Mouse (Mus musculus): ENCODE data around the gene Tmem38b. TPM values are rescaled to one million over a fixed set of nuclear protein-coding genes. Genes with fewer than 3 reads are reported as not detected.

Gene Tmem38b
- polyA plus RNA-seq, 1 experiment from 2014 or later = 4.5 TPM

GRCm38 (mm10) chr4:53886342-53887088 lies 60.7 kb downstream of the Tmem38b start:
- ATAC-seq (replicated peaks; ENCODE audit: low FRiP score) (no peak), DNase-seq (ENCODE audit: low spot score) (no peak)
- H3K4me1 ChIP-seq (replicated peaks; ENCODE audit: control insufficient read depth, insufficient read depth, low read length) = no peaks in the 10 kb centered on the region
- no peak overlapping the region for H3K27ac ChIP-seq (ENCODE audit: low read depth, low read length)
- H3K36me3 ChIP-seq (ENCODE audit: control insufficient read depth, insufficient read depth, low read length) = no peaks in the 10 kb centered on the region
- no peak overlapping the region for H3K9ac ChIP-seq (ENCODE audit: low read depth, low read length)
- H3K4me3 ChIP-seq (ENCODE audit: low read depth, low read length) = no peak overlapping the region
- H3K4me2 ChIP-seq = peak overlapping the region; percentile 27
- H3K27me3 ChIP-seq (replicated peaks; ENCODE audit: control insufficient read depth, insufficient read depth, low read length) = no peaks in the 10 kb centered on the region
- no peaks in the 10 kb centered on the region for H3K9me3 ChIP-seq (ENCODE audit: control insufficient read depth, low read length)
- 52% methylated on average over 22 of the region's 22 CpGs for WGBS

GRCm38 (mm10) chr4:53895335-53895734 lies 69.5 kb downstream of the Tmem38b start:
- Histone ChIP-seq H3K4me1 (replicated peaks; ENCODE audit: control insufficient read depth, insufficient read depth, low read length) (no peaks in the 10 kb centered on the region), H3K27ac (ENCODE audit: low read depth, low read length) (no peak overlapping the region), H3K27me3 (replicated peaks; ENCODE audit: control insufficient read depth, insufficient read depth, low read length) (no peaks in the 10 kb centered on the region), H3K4me2 (no peak overlapping the region), H3K36me3 (ENCODE audit: control insufficient read depth, insufficient read depth, low read length) (no peaks in the 10 kb centered on the region), H3K4me3 (ENCODE audit: low read depth, low read length) (no peak overlapping the region), H3K9me3 (ENCODE audit: control insufficient read depth, low read length) (no peaks in the 10 kb centered on the region), H3K9ac (ENCODE audit: low read depth, low read length) (no peak overlapping the region)
- WGBS = 48% methylated on average over 1 of the region's 1 CpGs
- DNase-seq (ENCODE audit: low spot score) (no peak), ATAC-seq (replicated peaks; ENCODE audit: low FRiP score) (no peak)

- no peak overlapping the region for H3K27ac ChIP-seq (ENCODE audit: low read depth, low read length)
- H3K4me1 ChIP-seq (replicated peaks; ENCODE audit: control insufficient read depth, insufficient read depth, low read length) = no peaks in the 10 kb centered on the region
- DNase-seq (ENCODE audit: low spot score) = no peak
- no peak for ATAC-seq (replicated peaks; ENCODE audit: low FRiP score)
- 73% methylated on average over 7 of the region's 7 CpGs for WGBS
- no peaks in the 10 kb centered on the region for H3K27me3 ChIP-seq (replicated peaks; ENCODE audit: control insufficient read depth, insufficient read depth, low read length)
- no peak overlapping the region for H3K4me2 ChIP-seq
- H3K9me3 ChIP-seq (ENCODE audit: control insufficient read depth, low read length) = no peaks in the 10 kb centered on the region
- H3K4me3 ChIP-seq (ENCODE audit: low read depth, low read length) = no peak overlapping the region
- no peaks in the 10 kb centered on the region for H3K36me3 ChIP-seq (ENCODE audit: control insufficient read depth, insufficient read depth, low read length)
- H3K9ac ChIP-seq (ENCODE audit: low read depth, low read length) = no peak overlapping the region
Observed at GRCm38 (mm10) chr4:53896150-53896833, 70.4 kb downstream of the Tmem38b start.

GRCm38 (mm10) chr4:53900386-53900971 lies 74.6 kb downstream of the Tmem38b start:
- WGBS = 28% methylated on average over 6 of the region's 6 CpGs
- Histone ChIP-seq H3K36me3 (ENCODE audit: control insufficient read depth, insufficient read depth, low read length) (no peaks in the 10 kb centered on the region), H3K4me3 (ENCODE audit: low read depth, low read length) (no peak overlapping the region), H3K27me3 (replicated peaks; ENCODE audit: control insufficient read depth, insufficient read depth, low read length) (no peaks in the 10 kb centered on the region), H3K4me2 (no peak overlapping the region), H3K9me3 (ENCODE audit: control insufficient read depth, low read length) (no peaks in the 10 kb centered on the region), H3K27ac (ENCODE audit: low read depth, low read length) (no peak overlapping the region), H3K4me1 (replicated peaks; ENCODE audit: control insufficient read depth, insufficient read depth, low read length) (no peaks in the 10 kb centered on the region), H3K9ac (ENCODE audit: low read depth, low read length) (no peak overlapping the region)
- no peak for DNase-seq (ENCODE audit: low spot score)
- no peak for ATAC-seq (replicated peaks; ENCODE audit: low FRiP score)

GRCm38 (mm10) chr4:53904335-53904734 lies 78.5 kb downstream of the Tmem38b start:
- DNase-seq (ENCODE audit: low spot score) (no peak), ATAC-seq (replicated peaks; ENCODE audit: low FRiP score) (no peak)
- Histone ChIP-seq H3K27ac (ENCODE audit: low read depth, low read length) (no peak overlapping the region), H3K36me3 (ENCODE audit: control insufficient read depth, insufficient read depth, low read length) (no peaks in the 10 kb centered on the region), H3K27me3 (replicated peaks; ENCODE audit: control insufficient read depth, insufficient read depth, low read length) (no peaks in the 10 kb centered on the region), H3K9ac (ENCODE audit: low read depth, low read length) (no peak overlapping the region), H3K4me3 (ENCODE audit: low read depth, low read length) (no peak overlapping the region), H3K9me3 (ENCODE audit: control insufficient read depth, low read length) (no peaks in the 10 kb centered on the region), H3K4me1 (replicated peaks; ENCODE audit: control insufficient read depth, insufficient read depth, low read length) (no peaks in the 10 kb centered on the region), H3K4me2 (no peak overlapping the region)
- WGBS = 80% methylated on average over 7 of the region's 7 CpGs

- WGBS = 39% methylated on average over 6 of the region's 6 CpGs
- no peaks in the 10 kb centered on the region for H3K36me3 ChIP-seq (ENCODE audit: control insufficient read depth, insufficient read depth, low read length)
- no peak overlapping the region for H3K4me3 ChIP-seq (ENCODE audit: low read depth, low read length)
- no peak overlapping the region for H3K9ac ChIP-seq (ENCODE audit: low read depth, low read length)
- no peaks in the 10 kb centered on the region for H3K9me3 ChIP-seq (ENCODE audit: control insufficient read depth, low read length)
- no peak overlapping the region for H3K27ac ChIP-seq (ENCODE audit: low read depth, low read length)
- H3K4me2 ChIP-seq = no peak overlapping the region
- H3K4me1 ChIP-seq (replicated peaks; ENCODE audit: control insufficient read depth, insufficient read depth, low read length) = no peaks in the 10 kb centered on the region
- no peaks in the 10 kb centered on the region for H3K27me3 ChIP-seq (replicated peaks; ENCODE audit: control insufficient read depth, insufficient read depth, low read length)
- no peak for ATAC-seq (replicated peaks; ENCODE audit: low FRiP score)
- DNase-seq (ENCODE audit: low spot score) = no peak
Observed at GRCm38 (mm10) chr4:53905537-53905936, 79.7 kb downstream of the Tmem38b start.

DNA sequence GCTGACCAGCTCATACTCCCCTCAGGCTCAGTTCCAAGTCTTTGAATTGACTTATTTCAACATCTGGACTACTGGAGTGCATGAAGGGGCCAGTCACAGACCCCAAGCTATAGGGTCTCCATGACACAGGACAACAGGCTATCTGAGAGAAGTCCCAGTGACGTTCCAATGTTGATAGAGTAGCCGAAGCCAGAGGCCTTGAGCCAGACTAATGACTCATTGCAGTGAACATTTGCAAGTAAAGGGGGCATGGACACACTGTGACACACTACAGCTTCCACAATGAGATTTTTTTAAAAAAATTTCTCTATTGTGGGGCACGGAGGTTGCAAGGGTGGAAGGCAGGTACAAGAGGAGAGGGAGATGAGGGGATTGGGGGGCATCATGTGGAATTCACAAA lies 81.2 kb downstream of the Tmem38b start:
- H3K27ac ChIP-seq (ENCODE audit: low read depth, low read length) = no peak overlapping the region
- H3K4me2 ChIP-seq = no peak overlapping the region
- no peak overlapping the region for H3K9ac ChIP-seq (ENCODE audit: low read depth, low read length)
- ATAC-seq (replicated peaks; ENCODE audit: low FRiP score) (no peak), DNase-seq (ENCODE audit: low spot score) (no peak)
- no peaks in the 10 kb centered on the region for H3K9me3 ChIP-seq (ENCODE audit: control insufficient read depth, low read length)
- H3K36me3 ChIP-seq (ENCODE audit: control insufficient read depth, insufficient read depth, low read length) = no peaks in the 10 kb centered on the region
- WGBS = 86% methylated on average over 3 of the region's 3 CpGs
- H3K27me3 ChIP-seq (replicated peaks; ENCODE audit: control insufficient read depth, insufficient read depth, low read length) = no peaks in the 10 kb centered on the region
- no peak overlapping the region for H3K4me3 ChIP-seq (ENCODE audit: low read depth, low read length)
- no peaks in the 10 kb centered on the region for H3K4me1 ChIP-seq (replicated peaks; ENCODE audit: control insufficient read depth, insufficient read depth, low read length)
